Mouse (Mus musculus) liver, postnatal 0 days (tissue): ENCODE results near the gene Wtip.
"Not testable (repeated sequence)": the region's sequence is repeated elsewhere in the genome, so short reads cannot be mapped to it uniquely, and the experiment has no call there.

Experiments
- CTCF ChIP-seq: sonication (generic); IDR thresholded peaks from 2 replicates; pipeline ENCODE4 v1.5.1; 2016; ENCODE audit warnings: antibody characterized with exemption, low read depth
- EP300 ChIP-seq: IDR thresholded peaks from 2 replicates; pipeline ENCODE4 v1.6.1; 2016; ENCODE audit warnings: antibody characterized with exemption, low read depth, mild to moderate bottlenecking

GRCm38 (mm10) chr7:34176241-34176640 is 43.2 kb upstream of the Wtip start:
- not testable (repeated sequence) for TF ChIP-seq CTCF, EP300
